Mouse (Mus musculus) adrenal gland, adult 8-10 months (tissue): ENCODE measurements around the gene Ilvbl. TPM values are rescaled to one million over a fixed set of nuclear protein-coding genes. Genes with fewer than 3 reads are reported as not detected.
"Not testable (repeated sequence)": the region's sequence is repeated elsewhere in the genome, so short reads cannot be mapped to it uniquely, and the experiment has no call there.

Experiments
- DNase-seq: peaks from one replicate; pipeline ENCODE4 v3.0.0; 2022
- total RNA-seq, 4 experiments: library from RNA; stranded (reverse); gene quantifications; 2 replicates each; pipeline ENCODE4 v1.2.4; 2022

Gene Ilvbl
- total RNA-seq: 10 to 100 TPM; 58.3 to 68.8 (median 61.9) TPM

DNA sequence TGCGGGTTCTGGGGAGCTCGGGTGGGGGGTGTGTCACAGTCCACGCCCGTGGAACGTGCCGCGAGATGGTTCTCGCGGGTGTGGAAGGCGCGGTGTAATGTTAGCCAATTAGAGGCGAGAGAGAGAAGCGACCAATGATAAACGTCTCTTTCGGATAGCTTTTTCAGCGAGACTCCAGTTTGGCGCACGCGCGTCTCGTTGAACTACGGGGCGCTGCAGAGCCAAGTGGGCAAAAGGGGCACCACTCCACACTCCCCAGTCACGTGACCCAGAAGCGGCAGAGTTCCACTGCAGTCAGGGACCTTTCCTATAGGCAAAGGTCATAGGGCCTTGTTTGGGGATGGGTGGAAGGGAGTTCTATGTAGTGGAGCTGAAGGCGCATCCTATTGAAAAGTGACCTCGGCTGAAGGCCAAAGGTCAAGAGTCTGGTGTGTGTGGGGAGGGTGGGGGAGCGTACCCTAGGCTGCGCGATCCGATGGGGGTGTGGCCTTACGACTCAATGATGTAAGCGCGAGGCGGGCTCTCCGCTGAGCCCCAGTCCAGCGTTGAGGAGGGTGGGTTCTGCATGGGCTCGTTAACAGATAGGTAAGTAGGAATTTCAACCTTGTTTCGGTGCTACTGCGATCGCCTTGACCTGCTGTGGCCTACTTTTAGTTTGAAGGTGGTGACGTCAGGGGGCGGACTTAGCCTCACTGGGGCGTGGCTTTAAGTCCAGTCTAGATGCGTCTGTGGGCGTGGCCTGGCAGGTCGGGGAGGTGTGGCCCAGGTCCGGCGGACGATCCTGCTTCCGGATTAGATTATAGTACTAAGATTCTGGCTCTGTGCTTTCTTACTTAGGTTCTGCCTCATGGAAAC lies at the start of gene Ilvbl:
Gene Ilvbl, plus strand, starts transcription at position 97 of the 855 bp plus-strand sequence.
- peak; percentile 94 for DNase-seq

DNA sequence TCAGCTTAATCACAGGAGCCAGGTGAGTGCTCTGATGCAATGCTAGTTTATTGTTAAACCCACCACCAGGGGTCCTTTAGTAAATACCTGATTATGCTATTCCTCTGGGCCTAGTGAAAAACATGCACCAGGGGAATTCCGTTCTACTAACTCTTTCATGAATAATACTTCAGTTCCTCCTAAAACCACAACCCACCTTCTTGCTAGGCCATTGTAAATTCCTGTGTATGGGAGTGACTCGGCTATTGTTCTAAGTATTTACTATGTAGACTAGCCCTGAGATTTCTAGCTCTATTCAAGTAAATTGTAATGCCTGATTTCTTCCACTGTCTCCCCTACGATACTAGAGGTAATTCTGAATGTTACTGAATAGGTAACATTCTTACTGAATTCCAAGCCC lies 49.1 kb upstream of the Ilvbl start:
- DNase-seq: not testable (repeated sequence)

DNA sequence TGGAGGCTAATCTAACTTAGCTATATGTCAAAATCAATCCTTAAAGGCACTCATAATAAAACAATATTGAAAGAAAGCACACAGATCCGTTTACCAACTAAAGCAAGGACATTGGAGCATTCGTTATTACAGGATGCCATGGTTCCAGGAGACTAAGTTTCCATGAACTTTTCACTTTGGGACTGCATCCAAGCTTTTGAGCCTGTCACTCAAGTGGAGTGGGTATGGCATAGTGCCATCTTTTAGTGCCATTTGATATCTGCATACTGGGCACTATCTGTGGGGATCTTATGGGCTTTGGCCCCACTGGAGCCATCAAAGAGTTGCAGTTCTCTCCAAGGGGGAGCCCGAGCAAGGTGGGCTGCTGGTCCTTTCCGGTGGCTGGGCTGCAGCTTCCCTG lies 48.6 kb upstream of the Ilvbl start:
- peak; percentile 9 for DNase-seq

DNA sequence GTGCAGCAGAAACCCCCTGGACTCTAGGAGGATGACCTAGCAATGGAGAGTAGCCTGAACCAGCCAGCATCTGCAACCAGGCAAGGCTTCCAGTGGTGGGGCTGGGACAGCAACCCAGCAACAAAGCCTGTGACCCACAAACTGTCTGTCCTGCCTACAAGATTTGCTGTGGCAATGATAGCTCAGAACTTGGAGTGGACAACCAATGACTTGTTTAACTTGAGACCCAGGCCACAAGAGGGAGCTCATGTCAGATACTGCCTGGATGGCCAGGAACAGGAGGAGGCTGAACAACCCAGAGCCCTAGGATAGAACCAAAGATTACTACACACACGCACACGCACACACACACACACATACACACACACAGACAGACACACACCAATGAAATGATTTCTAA lies 33.2 kb upstream of the Ilvbl start:
- no peak for DNase-seq

DNA sequence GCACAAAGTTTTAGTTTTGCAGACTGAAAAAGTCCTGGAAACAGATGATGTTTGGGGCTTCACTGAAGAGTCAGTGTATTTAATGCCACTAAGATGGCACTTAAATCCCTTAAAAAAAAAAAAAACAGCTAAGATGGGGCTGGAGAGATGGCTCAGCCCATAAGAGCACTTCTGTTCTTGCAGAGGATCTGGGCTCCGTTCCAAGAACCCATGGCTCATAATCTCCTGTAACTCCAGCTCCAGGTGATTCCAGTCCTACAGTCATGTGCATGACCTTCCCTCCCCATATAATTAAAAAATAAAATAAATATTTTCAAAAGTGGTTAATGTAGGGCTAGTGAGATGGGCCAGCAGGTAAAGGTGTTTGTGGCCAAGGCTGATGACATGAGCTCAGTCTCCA lies 9.1 kb upstream of the Ilvbl start:
- DNase-seq: no peak

DNA sequence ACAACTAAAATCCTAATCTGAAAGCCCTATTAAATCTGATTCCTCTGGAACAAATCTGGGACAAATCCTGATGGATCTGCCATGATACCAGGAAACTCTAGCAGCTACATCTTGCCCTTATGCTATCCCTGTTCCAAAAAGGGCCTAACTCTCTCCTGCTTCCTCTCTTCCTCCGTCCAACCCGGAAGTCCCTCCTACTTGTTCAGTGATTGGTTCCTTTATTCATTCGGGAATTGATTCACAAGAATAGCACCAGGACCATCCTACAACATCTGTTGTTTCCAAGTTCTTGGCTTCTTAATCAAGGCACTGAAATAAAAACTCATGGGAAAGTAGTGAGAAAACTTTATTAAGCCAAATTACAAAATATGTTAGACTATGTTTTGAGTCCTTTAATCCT lies 5.0 kb upstream of the Ilvbl start:
- no peak for DNase-seq

DNA sequence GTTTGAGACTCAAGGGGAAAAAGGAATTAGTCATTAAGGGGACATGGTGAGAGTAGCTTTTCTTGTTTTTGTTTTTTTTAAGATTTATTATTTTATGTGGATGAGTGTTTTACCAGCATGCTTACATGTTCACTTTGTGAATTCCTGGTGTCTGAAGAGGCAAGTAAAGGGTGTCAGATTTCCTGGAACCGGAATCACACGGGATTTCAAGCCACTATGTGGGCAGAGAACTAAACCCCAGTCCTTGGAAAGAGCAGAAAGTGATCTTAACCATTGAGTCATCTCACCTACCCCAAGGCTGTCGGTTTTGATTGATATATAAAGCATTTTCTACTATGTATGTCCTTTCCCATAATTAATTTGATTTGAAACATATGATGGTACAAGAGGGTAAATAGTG lies 4.5 kb upstream of the Ilvbl start:
- no peak for DNase-seq

DNA sequence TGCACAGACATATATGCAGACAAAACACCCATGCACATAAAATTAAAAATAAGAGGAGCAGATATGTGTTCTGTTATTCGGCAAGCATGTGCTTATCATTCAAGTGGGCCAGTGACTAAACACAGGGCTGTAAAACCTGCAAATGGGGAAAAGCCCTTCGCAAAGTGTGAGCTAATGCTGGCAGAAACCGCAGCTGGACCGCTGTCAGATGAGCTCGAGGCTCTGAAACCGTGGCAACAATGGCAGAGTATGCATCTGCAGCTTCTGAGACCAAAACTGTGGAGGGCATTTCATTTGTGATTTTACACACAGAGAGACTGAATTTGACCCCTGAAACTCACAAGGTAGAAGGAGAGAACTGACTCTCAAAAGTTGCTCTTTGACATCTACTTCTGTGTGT lies 3.7 kb upstream of the Ilvbl start:
- no peak for DNase-seq

DNA sequence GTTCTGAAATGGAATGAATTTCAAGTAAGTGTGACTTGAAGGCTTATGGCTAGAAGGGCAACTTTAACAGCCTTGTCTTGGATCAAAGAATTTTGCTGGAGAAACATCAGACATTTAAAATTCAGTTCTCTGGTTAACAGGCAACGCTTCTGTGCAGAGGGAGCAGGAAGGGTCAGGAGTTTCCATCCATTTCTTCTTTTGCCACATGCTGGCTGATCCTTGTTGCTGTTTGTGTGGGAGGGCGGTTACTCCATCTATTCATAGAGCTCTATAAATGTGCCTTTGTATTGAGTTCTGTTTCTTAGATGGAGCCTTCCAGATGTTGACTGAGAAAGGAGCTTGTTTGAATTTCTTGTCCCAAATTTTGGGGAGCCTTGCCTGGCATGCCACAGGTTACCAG lies 3.2 kb upstream of the Ilvbl start:
- DNase-seq: no peak

DNA sequence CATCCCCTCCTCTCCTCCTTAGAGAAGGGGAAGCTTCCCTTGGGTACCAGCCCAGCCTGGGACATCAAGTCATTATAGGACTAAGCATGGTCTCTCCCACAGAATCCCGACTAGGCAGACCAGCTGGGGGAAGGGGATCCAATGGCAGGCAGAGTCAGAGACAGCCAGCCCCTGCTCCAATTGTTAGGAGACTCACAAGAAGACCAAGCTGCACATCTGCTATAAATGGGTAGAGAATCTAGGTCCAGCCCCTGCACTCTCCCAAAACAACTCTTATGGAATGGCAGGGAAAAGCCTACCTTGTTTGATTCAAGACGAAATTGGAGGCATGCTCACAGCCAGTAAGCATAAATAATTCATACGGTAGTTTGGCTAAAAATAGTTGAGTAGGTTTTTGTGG lies 920 bp upstream of the Ilvbl start:
- no peak for DNase-seq

DNA sequence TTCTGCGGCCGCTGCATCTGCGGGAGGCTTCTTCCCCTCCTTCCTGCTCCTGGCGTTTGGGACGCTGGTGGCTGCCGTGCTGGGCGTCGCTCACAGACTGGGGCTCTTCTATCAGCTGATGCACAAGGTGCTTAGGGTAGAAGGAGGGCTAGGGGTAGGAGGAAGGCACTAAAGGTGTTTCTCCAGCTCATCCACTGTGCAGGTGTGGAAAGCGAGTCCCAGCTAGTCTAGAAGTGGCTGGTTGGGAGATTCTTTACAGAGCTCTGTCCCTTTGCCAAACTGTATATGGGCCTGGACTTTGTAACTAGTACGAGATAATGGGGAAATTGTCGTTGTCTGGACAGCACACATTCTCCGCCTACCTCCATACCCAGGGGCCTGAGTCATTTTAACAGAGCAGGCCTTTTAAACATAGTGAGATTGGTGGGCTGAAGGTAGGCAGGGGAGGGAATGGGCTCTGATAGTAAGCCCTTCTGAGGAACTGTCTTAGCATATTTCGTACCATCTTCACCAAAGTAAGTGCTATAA lies 1.0 kb downstream of the Ilvbl start:
- DNase-seq: no peak

DNA sequence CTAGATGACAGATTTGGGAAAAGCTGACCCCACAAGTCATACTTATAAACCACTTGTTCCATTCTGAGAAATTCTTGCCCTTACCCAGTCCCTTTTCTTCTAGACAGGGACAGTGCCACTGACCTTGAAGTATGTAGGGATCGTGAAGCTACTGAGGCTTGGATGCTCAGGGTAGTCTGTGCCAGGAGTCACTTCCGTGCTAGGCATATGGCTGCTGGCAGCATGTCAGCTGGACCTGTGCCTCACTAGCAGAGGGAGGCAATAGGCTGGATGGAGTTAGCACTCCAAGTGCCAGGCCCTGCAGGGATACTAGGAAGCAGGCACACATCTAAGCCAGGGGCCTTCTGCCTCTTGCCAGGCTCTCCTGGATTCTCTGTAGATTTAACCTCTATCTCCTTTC lies 1.5 kb downstream of the Ilvbl start:
- no peak for DNase-seq

DNA sequence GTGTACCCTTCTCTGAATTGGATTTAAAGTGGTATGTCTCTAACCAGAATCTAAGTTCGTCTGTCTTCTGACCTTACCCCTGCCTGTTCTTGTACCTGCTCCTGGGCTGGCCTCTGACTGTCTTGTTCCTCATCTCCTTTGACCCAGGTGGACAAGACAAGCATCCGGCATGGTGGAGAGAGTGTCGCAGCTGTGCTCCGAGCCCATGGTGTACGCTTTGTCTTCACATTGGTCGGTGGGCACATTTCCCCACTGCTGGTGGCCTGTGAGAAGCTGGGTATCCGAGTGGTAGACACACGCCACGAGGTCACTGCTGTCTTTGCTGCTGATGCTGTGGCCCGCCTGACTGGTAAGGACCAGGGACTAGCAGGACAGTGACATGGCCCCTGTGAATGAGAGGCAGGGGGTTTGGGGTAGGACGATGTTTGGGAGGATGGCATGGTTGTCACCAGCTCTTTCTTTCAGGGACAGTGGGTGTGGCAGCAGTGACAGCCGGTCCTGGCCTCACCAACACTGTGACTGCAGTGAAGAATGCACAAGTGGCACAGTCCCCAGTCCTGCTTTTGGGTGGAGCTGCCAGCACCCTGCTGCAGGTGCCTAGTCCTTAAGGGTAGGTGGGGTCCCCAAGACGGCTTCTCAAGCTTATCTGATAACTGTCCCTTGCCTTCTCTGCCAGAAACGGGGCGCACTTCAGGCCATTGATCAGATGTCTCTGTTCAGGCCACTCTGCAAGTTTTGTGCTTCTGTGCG lies 2.5 kb downstream of the Ilvbl start:
- DNase-seq: no peak

DNA sequence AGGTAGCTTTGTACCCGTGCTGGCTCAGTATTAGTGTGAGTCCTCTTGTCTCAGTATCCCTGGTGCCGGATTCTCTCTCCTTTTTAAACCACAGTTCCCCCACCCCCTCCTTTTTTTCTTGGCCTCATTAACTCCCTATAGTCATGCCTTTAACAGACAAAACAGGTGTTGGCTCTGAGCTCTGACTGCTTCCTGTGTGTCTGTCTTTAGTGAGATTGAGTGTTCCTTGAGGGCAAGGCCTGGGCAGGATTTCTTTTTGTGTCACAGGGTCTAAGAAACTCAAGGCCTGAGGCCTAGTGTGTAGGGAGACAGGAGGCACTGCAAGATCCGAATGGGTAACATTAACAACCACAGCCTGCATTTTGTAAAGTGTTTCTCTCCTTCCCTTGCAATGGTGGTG lies 4.1 kb downstream of the Ilvbl start:
- DNase-seq: no peak

DNA sequence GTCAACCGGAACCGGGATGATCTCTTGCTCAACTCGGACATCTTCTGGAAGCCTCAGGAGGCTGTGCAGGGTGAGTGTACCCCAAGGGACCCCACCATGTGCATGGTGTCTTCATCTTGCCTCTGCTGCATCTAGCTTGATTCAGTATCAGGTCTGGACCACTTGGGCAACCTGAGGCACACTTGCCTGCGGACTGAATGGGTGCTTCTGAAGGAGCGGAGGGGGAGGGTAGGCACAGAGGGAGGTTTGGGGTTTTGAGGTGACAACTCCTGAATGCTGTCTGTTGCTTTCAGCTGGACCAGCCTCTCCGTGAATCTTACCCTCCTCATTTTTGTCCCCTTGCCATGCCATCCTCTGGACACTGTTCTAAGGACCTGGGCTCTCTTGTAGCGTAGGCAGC lies 7.0 kb downstream of the Ilvbl start:
- no peak for DNase-seq

DNA sequence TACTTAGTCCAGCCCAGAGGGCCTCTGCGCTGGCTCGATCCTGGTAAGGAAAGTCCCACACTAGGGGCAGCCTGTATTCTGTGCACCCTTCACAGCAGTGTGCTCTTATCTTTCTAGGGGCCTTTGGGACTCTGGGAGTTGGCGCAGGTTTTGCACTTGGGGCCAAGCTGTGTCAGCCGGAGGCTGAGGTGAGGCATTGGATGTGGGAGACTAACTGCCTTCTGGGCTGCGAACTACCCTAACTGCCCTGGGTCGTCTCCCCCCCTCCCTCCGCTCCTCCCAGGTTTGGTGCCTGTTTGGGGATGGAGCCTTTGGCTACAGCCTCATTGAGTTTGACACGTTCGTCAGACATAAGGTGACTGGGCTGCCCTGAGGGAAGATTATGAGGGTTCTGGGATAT lies 9.2 kb downstream of the Ilvbl start:
- DNase-seq: no peak

DNA sequence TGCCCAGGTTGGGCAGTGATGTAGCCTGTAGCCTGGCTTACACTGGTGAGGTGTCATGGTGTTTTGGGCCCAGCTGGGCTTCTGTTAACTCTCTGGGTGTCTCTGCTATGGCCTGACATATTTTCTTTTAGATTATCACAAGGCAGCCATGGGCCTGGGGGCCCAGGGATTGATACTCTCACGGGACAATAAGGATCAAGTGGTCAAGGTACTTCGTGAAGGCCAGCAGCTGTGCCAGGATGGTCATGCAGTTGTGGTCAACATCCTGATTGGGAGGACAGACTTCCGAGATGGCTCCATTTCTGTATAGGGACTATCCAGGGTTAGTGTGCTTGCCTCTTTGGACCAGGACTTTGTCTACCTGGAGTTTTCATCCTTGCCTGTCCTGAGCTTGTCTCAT lies 9.8 kb downstream of the Ilvbl start:
- no peak for DNase-seq

DNA sequence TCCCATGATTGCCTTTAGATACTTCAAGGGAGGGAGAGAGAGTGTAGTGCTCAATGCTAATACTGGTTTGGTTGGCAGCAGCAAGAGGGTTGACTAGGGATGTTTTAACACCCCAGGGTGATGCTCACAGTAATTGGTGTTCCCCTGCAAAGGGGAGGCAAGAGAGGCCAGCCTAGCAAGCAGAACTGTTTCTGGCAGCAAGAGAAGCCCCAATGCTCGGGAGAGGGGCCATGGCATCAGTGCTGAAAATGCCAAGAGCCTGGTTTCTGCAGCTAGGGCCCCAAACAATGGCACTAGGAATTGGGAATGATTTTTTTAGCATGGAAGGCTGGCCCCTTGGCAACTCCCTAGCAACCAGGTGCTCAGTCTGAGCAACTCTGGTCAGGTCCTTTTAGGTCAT lies 10.8 kb downstream of the Ilvbl start:
- no peak for DNase-seq

DNA sequence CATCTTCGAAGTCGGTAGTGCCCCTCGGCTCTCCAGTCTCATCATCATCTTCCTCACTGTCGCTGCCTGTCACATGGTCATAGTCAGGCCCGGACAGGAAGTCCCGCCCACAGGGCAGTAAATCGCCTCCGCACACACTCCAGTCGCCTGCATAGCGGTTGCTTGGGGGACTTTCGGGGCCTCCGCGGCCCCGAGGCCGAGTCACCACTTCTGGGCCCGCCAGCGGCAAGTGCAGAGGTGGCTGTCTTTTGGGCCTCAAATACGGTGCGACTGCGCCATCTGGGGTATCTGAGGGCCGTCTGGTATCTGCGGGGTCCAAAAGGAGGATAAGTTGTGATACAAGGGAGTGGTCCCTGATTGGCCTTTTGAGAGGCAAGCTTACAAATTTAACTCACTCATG lies 11.5 kb downstream of the Ilvbl start:
- no peak for DNase-seq

DNA sequence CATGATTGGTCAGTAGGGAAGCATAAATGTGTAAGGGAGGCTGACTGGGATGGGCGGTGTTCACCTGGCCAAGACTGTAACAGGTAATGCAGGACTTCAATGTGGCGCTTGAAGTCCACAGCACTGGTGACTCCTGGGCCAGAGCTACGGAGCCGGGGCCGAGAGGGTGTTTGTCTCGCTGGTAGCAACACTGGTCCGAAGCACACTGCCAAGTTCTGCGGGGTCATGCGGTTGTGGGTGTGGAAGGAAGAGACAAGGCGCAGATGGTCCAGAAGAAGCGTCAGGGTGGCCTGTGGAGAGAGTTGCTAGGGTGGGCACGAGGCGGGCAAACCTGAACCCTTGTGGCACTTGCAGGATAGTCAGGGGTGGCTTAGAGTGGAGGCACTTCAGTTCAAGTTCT lies 11.9 kb downstream of the Ilvbl start:
- no peak for DNase-seq

DNA sequence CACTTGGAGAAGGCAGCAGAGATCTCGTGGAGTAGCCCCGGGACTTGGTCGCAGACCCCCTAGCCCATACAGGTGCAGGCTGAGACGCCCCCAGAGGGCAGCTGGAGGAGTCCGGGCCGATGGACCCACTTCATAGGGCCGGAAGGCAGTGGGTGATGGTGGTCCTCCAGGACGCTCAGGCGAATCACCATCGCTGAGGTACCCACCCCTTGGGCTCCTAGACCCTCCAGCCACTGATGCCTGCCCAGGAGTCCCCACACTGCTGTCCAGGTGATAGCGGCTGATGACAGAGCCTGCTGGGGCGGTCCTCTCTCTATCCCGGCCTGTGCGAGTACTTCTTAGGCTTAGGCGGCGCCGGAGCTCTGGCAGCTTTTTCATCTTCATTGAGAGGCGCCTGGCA lies 15.1 kb downstream of the Ilvbl start:
- DNase-seq: no peak

DNA sequence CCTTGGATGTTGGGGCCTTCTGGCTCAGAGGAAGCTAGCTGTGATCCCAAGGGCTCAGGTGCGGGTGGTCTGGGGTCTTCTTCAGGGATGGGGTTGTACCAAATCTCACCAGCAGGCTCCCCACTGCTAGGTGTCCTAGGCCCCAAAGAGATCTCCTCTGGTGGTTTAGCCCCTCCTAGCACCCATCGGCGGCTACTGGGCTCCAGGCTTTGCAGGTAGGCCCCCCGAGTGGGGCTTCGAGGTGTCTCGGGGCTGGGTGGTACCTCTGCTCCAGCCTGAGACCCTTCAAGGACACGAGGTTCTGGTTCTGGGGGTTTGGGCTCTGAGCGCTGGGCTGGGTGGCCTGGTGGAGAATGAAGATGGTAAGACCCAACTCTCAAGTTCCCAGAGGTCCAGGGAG lies 15.8 kb downstream of the Ilvbl start:
- DNase-seq: no peak

DNA sequence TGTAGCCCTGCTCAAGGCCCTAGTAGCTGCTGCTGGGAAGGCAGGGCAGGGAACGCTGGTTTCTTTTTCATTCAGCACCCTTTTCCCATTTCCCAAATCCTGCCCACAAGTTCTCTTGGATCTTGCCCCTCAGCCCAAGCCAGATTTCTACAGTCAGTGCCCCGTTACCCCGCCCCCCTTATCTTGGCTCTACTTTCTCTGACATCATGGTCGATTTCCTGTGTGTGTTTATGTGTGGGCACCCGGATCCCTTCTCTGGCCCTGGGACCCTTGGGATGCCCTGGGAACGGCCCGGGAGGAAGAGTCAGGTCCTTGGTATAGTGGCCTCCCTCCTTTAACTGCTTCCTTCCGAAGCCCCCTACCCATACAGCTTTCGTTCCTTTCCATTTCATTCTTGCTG lies 16.6 kb downstream of the Ilvbl start:
- DNase-seq: no peak
